Mouse (Mus musculus) urinary bladder, adult 2 months (tissue): ENCODE data around the gene C1qtnf9. TPM values are rescaled to one million over a fixed set of nuclear protein-coding genes. Genes with fewer than 3 reads are reported as not detected.

ENCODE experiments used
- DNase-seq: peaks from one replicate; pipeline ENCODE4 v3.0.0; 2022; ENCODE audit warnings: low spot score
- polyA plus RNA-seq: library from polyadenylated mRNA; depleted of rRNA; stranded (reverse); fragments of >200 nt; gene quantifications from 2 replicates; pipeline ENCODE4 v1.2.3, GENCODE M21; 2012

Gene C1qtnf9
- polyA plus RNA-seq, 1 experiment: 6.9 TPM

DNA sequence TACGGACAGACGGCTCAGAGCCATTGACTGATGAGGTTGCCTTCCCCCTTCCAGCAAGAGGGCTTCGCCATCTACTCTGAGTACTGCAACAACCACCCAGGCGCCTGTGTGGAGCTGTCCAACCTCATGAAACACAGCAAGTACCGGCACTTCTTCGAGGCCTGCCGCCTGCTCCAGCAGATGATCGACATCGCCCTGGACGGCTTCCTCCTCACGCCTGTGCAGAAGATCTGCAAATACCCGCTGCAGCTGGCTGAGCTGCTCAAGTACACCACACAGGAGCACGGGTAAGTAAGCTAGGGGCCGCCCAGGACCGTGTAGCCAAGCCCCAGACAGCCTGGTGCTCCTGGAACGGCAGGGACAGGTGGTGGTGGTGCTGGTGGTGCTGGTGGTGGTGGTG lies 16.4 kb upstream of the C1qtnf9 start:
- DNase-seq: no peak

DNA sequence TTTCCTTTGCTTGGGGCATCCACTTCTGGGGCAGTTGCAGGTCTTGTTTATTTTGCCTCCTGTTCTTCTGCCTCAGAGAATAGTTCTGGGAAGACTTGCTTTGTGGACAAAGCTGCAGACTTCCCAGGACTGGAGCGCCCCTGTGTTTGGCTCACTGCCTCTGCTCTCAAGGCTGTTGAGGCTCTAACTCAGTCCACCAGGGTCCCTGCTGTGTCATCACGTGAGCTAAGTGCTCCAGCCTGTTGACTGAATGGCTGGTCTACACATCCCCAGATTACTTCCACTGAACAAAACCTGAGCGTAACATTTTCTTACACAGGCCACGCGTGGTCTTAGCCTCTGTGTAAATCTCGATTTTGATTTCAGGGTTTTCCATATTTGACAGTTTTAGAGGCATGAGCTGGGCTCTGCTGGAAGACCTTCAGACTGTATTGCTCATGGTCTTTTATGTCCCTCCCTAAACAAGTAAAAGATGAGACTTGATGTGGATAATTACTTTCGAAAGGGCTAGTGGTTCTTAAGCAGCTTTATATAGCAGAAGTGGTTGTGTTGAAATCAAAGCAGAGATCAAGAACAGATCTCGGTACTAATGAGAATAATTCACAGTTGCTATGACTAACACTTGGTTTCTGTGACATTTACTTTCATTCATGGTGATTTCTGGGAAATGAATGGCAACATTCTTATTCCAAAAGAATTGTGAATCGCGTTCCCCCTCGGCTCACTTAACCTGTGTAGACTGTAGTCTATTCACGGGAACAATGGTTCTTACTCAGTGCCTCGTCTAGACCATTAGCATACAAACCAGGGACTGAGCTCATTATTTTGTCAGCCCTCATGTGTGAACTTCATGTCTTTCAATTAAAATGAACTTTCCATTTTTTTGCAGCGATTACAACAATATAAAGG lies 14.8 kb upstream of the C1qtnf9 start:
- DNase-seq: no peak

DNA sequence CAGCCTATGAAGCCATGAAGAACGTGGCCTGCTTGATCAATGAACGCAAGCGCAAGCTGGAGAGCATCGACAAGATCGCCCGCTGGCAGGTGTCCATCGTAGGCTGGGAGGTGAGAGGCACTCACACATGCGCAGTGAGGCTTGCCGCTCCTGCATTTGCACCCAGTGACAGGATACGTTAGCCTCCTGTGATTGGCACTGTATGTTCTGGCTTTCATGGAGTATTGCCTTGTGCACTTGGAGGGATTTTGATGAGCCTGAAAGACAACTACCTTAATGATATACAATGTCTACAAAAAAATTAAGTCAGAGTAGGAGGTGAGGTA lies 14.2 kb upstream of the C1qtnf9 start:
- no peak for DNase-seq

DNA sequence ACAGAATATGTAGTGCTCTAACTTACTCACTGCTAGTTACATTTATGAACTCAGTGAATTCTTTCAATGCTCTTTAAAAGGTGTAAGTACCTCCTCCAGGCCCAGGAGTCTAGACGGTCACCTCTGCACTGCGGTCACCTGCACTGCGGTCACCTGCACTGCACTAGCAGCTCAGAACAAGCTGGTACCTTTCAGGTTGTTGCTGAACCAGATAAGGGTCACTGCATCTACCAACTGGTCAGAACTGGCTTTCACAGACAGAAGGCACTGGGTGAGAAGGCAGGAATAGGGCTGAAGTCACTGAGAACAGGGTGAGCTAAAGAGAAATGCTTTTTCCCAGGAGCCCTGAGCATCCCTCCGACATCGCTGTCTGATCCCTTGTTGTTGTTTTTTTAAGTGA lies 13.3 kb upstream of the C1qtnf9 start:
- DNase-seq: no peak

DNA sequence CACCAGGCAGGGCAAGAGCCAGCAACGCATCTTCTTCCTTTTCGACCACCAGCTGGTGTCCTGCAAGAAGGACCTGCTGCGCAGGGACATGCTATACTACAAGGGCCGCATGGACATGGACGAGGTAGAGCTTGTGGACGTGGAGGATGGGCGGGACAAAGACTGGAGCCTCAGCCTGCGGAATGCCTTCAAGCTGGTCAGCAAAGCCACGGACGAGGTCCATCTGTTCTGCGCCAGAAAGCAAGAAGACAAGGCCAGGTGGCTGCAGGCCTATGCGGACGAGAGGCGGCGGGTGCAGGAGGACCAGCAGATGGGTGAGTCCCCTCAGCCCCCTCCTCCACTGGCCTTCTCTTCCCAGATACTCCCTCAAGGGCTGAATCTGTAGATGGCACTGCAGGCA lies 11.7 kb upstream of the C1qtnf9 start:
- DNase-seq: no peak

DNA sequence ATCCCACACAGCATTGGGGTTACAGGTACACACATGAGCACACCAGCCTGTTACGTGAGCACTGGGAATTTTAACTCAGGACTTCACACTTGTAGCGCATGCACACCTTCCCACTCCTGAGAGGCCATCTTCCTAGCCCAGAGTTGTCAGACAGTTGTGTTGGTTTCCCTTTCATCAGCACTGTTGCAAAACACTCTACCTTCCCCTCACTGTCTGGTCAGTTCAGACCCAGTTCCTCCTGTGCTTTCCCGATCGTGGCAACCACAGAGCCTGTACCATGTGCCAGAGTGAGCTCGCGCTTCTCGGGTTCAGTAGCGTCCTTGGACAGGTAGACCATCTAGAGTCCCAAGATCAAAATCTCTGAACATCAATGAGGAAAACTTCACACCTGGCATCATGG lies 10.7 kb upstream of the C1qtnf9 start:
- DNase-seq: no peak

DNA sequence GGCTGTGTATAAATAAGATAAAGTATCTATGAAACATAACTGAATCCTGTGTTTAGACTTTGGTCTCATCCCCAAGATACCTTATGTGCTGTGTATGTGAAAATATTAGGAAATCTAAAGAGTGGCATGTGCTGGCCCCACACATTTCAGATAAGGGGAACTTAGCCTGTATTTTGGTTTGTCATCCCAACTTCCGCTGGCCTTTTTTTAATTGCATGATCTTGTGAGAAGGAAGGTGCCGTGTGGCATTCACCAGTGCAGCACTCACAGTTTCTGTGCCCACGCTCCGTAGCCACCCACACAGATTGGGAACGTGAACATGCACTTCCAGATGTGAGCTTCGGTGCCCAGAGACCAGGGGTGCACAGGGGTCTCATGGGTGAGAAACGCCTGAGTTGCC lies 10.2 kb upstream of the C1qtnf9 start:
- DNase-seq: no peak

DNA sequence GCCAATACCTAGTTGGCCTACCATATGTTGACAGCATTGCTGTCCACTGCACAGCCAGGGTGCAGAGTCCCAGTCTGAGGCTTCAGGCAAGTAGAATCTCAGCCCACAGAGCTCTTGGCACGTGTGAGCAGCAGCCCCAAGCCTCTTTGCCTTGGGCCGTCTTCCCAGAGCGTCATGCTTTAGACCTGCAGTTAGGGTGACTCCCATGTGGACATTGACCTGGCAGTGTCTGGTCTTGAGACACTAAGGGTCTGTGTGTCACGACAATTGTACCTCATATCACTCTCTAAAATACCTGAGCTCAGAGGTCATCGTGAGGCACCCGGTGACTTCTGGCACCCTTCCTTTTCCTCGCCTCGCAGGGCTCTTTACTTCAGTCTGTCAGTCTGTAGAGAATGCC lies 8.8 kb upstream of the C1qtnf9 start:
- no peak for DNase-seq

DNA sequence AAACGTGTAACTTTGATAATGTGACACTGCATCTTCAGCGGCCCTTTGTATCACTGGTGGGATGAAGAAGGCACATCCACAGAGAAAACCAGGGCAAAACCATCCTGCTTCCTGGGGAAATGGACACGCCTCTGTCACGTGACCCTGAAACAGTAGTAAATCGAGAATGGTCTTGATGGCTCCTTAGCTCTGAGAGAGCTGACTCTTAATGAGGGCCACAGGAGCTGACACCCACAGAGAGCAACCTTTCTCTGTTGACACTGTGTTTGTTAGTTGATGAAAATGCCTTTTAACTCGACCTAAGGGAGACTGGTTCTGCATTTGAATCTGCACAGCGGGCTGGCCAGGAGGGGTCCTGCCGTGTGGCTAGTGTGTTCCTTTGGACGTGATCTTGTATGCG lies 6.1 kb upstream of the C1qtnf9 start:
- no peak for DNase-seq

DNA sequence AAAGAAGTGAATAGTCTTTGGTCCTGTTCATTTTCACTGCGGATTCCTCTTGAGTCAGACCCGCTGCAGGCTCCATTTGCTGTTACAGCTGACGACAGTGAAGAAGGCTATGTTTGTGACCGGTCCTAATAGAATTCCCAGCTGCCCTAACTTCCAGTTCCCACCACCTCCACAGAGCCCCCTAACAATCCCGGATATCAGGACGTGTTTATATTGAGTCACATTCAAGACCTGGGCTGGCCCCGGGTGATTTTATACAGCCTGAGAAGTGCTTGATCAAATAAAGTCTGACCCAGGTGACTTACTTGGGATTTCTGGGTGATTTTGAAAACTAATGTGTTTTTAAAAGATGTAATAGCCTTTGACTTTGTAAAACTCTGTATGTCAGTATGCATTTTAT lies 5.2 kb upstream of the C1qtnf9 start:
- no peak for DNase-seq

DNA sequence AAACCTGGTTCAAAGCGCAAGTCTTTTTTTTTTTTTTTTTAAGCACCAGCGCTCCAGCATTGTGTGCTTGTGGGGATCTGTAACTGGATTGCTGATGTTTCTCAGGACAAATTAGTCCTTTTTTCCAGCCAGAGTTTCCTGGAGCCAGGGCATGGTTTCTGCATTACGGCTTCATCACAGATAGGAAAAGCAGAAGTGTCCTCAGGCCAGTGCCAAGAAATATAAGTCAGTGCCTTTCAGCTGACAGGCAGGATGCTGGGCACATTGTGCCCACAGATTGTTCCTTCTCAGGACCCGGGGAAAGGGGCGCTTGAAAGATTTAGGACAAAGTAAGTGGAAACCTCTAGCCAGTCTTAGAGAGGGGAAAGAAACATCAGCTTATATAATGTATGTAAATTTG lies 4.2 kb upstream of the C1qtnf9 start:
- DNase-seq: no peak

DNA sequence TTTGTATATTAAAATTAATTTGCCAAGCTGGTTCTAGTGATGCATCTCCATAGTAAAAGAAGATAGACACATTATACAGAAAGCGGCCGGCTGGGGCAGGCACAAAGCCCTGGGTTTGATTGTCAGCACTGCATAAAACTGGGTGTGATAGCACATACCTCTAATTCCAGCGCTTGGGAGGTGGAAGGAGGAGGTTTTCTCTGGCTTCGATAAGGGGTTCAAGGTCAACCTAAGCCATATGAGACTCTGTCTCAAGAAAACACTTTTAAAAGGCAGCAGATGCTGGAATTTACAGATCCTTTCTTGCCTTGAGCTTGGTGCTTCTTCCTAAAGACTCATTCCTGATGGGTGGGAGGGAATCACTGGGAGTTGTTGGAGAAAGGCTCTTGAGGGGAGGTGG lies 3.4 kb upstream of the C1qtnf9 start:
- no peak for DNase-seq

DNA sequence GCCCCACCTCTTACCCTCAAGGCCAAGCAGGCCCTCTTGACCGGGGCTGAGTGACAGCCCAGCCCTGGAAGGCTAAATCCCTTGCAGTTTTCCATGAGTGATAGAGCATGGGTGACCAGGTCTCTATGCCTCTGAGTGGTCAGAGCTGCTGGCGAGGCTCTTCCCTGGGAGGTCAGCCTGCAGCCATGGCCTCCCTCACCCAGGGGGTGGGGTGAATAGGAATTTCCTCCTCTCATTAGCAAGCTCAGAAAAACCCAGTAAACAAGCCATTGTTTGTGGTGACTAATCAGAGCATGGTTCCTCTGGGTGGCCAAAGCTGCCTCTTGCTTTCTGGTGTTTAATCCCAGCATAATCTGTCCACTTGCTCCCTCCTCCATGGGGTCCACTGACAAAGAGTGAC lies 2.9 kb upstream of the C1qtnf9 start:
- no peak for DNase-seq

DNA sequence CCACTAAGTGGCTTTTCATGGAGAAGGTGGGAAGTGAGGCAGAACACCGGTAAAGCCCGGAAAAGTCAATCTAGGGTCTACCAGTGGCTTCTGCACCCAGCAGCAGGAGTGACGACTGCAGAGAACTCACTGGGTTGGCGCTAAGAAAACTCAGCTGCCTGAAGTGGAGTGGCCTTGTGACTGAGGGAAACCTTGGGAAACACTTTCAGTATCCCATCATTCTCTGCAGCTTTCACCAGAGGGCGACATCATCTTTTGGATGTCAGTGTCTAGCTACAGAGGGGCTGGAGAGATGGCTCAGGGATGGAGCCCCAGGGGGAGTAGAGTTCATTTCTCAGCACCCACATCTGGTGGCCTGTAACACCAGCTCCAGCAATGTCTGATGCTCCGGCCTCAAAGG lies 1.4 kb downstream of the C1qtnf9 start:
- no peak for DNase-seq

DNA sequence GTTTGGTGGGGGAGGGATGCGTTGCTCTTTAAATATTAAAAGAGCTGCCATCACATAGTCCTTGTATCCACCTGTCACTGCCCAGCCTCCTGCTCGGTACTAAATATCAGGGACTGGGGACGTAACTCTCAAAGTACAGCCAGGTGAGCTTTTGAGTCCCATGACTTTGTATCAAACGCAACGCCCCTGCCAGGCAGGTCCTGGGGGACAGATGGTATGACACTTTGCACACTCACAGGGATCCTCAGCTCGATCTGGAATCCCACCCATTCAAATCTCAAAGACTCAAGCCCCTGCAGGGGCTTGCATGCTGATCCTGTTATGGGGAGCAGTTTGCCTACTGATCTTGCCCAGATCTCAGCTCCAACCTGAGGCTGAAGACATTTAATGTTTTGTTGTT lies 2.7 kb downstream of the C1qtnf9 start:
- no peak for DNase-seq

DNA sequence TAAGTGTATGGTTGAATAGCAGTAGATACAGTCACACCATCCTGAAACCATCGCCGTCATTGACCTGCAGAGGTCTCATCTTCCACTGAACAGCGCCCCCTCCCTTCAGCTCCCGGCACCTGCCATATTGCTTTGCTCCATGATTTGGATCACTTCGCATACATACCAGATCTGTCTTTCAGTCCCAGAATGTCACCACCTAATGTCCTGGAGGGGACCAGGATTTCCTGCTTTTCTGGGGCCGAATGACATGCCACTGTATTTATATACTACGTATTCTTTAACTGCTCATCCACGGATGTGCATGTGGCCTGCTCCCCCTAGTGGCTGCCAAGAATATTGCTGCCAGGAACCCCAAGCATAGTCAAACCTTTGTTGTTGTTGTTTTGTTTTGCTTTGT lies 3.1 kb downstream of the C1qtnf9 start:
- peak; percentile 33 for DNase-seq

DNA sequence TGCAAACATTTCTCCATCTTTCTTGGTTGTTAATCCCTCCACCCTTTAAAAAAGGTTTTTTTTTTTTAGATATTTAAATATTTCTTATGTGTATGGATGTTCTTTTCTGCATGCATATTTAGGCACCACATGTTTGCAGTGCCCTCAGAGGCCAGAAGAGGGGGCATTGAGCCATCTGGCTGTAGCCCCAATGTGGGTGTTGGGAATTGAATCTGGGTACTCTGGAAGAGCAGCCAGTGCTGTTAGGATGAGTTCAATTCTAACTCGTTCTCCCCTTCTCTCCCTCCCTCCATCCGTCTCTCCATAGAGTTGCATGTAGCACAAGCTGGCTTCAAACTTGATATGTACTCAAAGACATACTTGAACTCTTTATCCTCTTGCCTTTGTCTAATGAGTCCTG lies 5.5 kb downstream of the C1qtnf9 start:
- DNase-seq: no peak

DNA sequence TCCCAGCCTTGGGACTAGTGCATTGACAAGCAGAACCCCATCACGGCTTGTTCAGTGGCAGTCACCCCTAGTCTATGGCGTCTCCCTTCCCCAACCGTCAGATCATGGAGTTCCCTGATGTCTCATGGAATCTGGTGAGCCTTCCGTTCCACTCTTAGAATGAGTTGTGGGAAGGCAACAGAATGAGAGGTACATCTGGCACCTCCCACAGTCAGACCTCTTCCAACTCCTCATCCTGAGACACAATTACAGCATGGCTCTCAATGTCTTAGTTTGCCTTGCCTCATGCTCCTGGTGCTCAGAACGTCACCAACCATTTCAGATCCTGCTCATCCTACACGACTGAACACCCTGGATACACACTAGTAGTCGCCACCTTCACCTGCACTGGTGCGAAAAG lies 8.6 kb downstream of the C1qtnf9 start:
- no peak for DNase-seq

DNA sequence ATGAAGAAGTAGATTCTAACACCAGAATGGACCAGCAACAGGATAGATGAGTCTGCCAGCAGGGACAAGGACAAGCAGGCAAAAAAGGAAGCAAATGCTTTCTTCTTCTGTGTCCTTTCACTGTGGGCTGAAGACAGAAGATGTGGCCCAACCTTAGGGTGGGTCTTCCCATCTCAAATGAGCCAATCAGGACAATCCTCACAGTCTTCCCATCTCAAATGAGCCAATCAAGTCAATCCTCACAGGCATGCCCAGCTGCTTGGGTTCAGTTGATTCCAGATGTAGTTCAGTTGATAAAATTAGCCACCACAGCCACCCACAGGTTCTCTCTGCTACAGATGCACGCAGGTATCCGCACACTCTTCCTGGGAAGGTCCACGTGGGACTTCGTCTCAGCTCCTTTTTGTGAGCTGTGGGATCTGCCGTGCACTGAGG lies 9.6 kb downstream of the C1qtnf9 start:
- DNase-seq: no peak

DNA sequence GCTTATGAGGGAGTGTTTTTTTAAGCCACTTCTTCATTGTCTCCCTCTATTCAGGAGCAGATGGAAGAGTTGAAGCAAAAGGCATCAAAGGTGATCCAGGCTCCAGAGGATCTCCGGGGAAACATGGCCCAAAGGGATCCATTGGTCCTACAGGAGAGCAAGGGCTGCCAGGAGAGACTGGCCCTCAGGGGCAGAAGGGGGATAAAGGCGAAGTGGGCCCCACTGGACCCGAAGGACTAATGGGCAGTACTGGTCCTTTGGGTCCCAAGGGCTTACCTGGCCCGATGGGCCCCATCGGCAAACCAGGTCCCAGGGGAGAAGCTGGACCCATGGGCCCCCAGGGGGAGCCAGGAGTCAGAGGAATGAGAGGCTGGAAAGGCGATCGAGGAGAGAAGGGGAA lies 11.3 kb downstream of the C1qtnf9 start:
- DNase-seq: no peak

DNA sequence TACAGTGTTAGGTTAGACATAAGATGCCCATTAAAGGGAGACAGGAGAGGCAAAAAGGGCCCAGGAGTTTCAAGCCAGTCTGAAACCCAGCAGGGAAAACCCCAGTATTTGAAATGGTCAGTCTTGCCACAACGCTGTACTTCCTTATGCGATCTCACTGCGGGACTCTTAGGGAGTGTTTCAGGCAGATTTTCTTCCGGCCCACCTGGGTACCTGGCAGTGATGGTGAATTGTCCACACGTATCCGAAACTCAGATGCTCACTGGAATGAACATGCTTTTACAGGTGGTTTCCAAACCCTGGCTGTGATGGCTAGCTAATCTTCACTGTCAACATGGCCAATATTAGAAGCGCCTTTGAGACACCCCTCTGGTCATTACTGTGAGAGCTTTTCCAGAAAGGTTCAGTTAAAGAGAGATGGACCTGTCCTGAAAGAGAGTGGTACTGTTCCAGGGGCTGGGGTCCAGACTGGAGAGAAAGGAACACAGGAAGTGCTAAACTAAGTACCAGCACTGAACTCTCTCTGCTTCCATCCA lies 14.3 kb downstream of the C1qtnf9 start:
- DNase-seq: no peak

DNA sequence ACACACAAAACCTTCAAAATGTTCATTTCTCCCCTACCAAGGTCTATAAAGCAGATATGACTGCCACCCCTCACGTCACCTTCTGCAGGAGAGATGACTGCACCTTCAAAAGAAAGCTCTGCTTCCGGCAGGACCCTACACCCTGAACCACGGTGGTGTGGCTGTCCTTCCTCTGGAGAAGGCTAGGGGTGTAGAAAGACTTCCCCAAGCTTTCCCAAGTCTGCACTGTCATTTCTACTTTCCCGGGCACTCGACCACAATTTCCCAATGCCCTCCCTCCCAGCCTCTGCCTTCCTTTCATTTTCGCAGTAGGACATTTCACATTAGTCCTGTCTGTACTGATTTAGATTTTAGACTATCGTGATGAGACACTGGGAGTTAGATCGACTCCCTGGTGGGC lies 15.3 kb downstream of the C1qtnf9 start:
- DNase-seq: no peak

DNA sequence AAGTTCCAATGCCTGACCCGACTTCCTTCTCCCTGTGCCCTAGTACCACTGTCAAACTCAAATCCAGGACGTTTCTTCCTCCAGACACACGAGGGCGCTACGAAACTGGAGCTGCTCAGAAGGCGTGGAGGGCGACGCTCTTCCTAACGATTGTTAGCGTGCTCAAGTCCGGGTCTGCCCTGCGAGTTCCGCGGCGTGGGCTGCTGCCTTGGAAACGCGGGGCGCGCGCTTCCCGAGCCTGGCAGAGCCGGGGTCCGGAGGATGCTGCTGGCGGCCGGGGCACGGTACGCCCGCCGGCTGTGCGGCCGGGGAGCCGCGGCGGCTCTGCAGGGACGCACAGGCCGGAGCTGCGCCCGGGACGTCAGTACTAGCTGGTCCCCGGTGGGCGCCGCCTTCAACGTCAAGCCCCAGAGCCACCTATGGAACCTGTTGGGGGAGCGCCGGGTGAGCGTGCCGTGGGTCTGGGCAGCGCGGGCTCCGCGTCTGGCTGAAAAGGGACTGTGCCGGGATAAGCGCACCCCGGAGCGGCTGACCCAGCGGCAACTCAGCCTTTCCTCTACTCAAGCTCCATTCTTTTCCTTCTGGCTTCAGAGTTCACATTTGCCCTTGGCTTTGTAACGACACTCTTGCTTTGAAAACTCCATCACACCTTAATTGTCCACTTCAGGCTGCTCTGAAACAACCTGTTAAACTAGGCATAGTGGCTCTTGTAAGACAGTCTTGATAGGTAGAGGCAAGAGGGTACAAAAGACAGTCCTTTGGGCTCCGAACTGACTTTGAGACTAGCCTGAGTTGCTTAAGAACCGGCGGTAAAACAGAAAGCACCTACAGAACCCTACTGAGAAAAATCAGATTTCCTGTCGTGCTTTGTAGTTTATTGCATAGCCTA lies 16.7 kb downstream of the C1qtnf9 start, which contains the start of gene Mipep:
Gene Mipep, plus strand, starts transcription at position 147 of the 889 bp plus-strand sequence.
- peak; percentile 67 for DNase-seq
